Mouse (Mus musculus): ENCODE measurements around the gene B3galt6. TPM values are rescaled to one million over a fixed set of nuclear protein-coding genes. Genes with fewer than 3 reads are reported as not detected.
A peak's percentile ranks its signal among the peaks of the same experiment; 100 is the strongest.

The B3galt6 gene
- polyA plus RNA-seq, 1 experiment from 2014 or later: 14.0 TPM

- no peak overlapping the region for H3K27ac ChIP-seq
- no peaks in the 10 kb centered on the region for H3K9me3 ChIP-seq
- no peak overlapping the region for H3K4me3 ChIP-seq
- H3K36me3 ChIP-seq (replicated peaks): no peaks in the 10 kb centered on the region
- WGBS: 84% methylated on average over 12 of the region's 12 CpGs
- H3K4me1 ChIP-seq: peaks cover 7% of the 10 kb centered on the region; the same call in 1 of the 2 replicates
- H3K27me3 ChIP-seq (ENCODE audit: poor library complexity, severe bottlenecking): no peaks in the 10 kb centered on the region
- DNase-seq (ENCODE audit: extremely low spot score, low spot score): no peak
These were observed 10.9 kb downstream of the B3galt6 start for GRCm38 (mm10) chr4:155981436-155982082.

DNA sequence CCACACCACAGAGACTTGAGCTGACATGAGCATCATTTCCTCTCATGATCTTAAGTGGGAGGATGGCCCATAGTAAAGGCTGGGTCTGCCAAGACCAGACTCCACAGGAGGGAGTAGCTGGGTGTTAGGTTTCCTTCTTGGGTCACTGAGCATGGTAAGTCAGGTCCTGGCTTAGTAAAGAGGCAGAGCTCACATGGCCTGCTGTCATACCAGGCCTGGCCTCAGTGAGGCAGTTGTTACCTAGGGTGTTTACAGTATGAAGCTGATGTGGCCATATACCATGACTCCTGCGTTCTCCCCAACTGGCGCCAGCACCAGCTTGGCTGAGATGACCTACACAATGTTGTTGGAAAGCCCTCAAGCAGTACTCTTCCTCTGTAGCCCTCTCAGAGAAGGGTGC lies 19.2 kb downstream of the B3galt6 start:
- 85% methylated on average over 2 of the region's 2 CpGs for WGBS
- Histone ChIP-seq H3K36me3 (replicated peaks) (no peaks in the 10 kb centered on the region), H3K9me3 (no peaks in the 10 kb centered on the region), H3K4me1 (peaks cover 11% of the 10 kb centered on the region), H3K27me3 (ENCODE audit: poor library complexity, severe bottlenecking) (no peaks in the 10 kb centered on the region), H3K4me3 (no peak overlapping the region), H3K27ac (no peak overlapping the region)
- DNase-seq (ENCODE audit: extremely low spot score, low spot score): no peak

GRCm38 (mm10) chr4:155972651-155973050 lies 19.8 kb downstream of the B3galt6 start:
- H3K27me3 ChIP-seq (ENCODE audit: poor library complexity, severe bottlenecking): no peaks in the 10 kb centered on the region
- 47% methylated on average over 6 of the region's 6 CpGs for WGBS
- H3K27ac ChIP-seq: no peak overlapping the region

DNA sequence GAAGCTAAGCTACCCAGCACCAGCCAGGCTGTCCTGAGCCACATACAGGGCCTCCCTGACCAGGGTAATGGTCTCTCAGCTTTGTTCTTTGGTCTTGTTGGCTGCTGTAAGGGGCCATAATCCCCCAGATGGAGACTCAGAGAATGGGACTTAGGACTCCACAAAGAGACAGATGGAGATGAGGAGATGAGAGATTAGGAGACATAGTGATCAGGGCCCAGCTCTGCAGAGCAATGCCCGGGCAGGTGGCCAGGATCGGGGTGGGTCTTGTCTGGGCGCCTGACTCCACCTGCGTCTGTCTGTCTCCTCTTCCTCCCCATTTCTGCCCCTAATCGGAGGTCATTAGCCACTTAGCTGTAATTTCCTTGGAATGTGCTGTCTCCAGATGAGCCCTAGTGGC lies 22.2 kb downstream of the B3galt6 start:
- Histone ChIP-seq H3K27ac (no peak overlapping the region), H3K36me3 (replicated peaks) (peaks cover 15% of the 10 kb centered on the region), H3K27me3 (ENCODE audit: poor library complexity, severe bottlenecking) (no peaks in the 10 kb centered on the region), H3K4me1 (peaks cover 11% of the 10 kb centered on the region), H3K9me3 (no peaks in the 10 kb centered on the region), H3K4me3 (no peak overlapping the region)
- WGBS: 84% methylated on average over 5 of the region's 5 CpGs
- DNase-seq (ENCODE audit: extremely low spot score, low spot score): no peak

More at GRCm38 (mm10) chr4:155972651-155973050, 19.8 kb downstream of the B3galt6 start:
- Histone ChIP-seq H3K4me1 (peaks cover 11% of the 10 kb centered on the region), H3K4me3 (no peak overlapping the region), H3K9me3 (no peaks in the 10 kb centered on the region), H3K36me3 (replicated peaks) (no peaks in the 10 kb centered on the region)
- no peak for DNase-seq (ENCODE audit: extremely low spot score, low spot score)

- no peaks in the 10 kb centered on the region for H3K9me3 ChIP-seq
- peaks cover 11% of the 10 kb centered on the region for H3K4me1 ChIP-seq
- no peak overlapping the region for H3K27ac ChIP-seq
- H3K27me3 ChIP-seq (ENCODE audit: poor library complexity, severe bottlenecking): no peaks in the 10 kb centered on the region
- H3K36me3 ChIP-seq (replicated peaks): peaks cover 24% of the 10 kb centered on the region
- DNase-seq (ENCODE audit: extremely low spot score, low spot score): no peak
- WGBS: 90% methylated on average over 13 of the region's 13 CpGs
- no peak overlapping the region for H3K4me3 ChIP-seq
These were observed 23.3 kb downstream of the B3galt6 start for GRCm38 (mm10) chr4:155969043-155969653.

GRCm38 (mm10) chr4:155964396-155964795 lies 28.1 kb downstream of the B3galt6 start:
- Histone ChIP-seq H3K36me3 (replicated peaks) (peaks cover 37% of the 10 kb centered on the region), H3K27me3 (ENCODE audit: poor library complexity, severe bottlenecking) (no peaks in the 10 kb centered on the region), H3K4me3 (no peak overlapping the region), H3K27ac (no peak overlapping the region), H3K4me1 (peaks cover 24% of the 10 kb centered on the region), H3K9me3 (no peaks in the 10 kb centered on the region)
- WGBS: 90% methylated on average over 11 of the region's 11 CpGs
- no peak for DNase-seq (ENCODE audit: extremely low spot score, low spot score)

- whole genome bisulfite sequencing: 48% methylated on average over 7 of the region's 7 CpGs
- peak overlapping the region; percentile 66 for H3K4me3 ChIP-seq
- no peaks in the 10 kb centered on the region for H3K27me3 ChIP-seq (ENCODE audit: poor library complexity, severe bottlenecking)
- no peak for DNase-seq (ENCODE audit: extremely low spot score, low spot score)
- H3K36me3 ChIP-seq (replicated peaks): peaks cover 48% of the 10 kb centered on the region
- no peaks in the 10 kb centered on the region for H3K9me3 ChIP-seq
- H3K27ac ChIP-seq: peak overlapping the region; percentile 84; the same call in 1 of the 2 replicates
- H3K4me1 ChIP-seq: peaks cover 24% of the 10 kb centered on the region
These were observed 29.3 kb downstream of the B3galt6 start for GRCm38 (mm10) chr4:155963106-155963505.

DNA sequence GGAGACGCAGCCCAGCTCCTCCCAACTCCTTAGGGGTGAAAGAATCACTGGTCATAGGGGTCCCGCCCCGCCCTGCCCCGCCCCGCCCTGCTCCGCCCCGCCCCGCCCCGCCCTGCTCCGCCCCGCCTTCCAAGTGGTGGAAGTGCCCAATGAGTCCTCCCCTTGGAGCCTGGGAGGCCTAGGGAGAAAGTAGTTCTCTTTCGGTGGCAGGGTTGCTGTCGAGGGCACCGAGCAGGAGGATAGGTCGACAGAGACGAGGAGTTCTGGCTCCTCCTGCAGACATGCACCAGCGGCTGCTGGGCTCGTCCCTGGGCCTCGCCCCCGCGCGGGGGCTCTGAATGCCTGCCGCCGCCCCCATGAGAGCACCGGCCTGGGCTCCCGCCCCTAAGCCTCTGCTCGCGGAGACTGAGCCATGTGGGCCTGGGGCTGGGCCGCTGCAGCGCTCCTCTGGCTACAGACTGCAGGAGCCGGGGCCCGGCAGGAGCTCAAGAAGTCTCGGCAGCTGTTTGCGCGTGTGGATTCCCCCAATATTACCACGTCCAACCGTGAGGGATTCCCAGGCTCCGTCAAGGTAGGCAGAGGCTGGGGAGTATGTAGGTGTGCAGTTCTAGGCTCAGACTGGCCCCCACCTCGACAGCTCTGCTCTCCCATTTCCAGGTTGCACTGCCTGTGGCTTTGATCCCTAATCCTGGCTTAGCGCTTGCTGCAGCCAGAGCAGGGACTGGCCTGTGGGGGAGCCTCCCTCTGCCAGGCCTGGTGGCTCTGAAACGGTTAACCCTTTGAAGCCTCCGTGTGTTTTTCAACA lies 30.1 kb downstream of the B3galt6 start, which contains the start of gene C1qtnf12:
C1qtnf12 (plus strand) TSS at position 152 of the 805 bp plus-strand sequence.
- Histone ChIP-seq H3K27ac (peak within 1 kb of the TSS; percentile 84), H3K36me3 (replicated peaks) (peaks cover 55% of the 10 kb centered on the region), H3K4me1 (peaks cover 24% of the 10 kb centered on the region), H3K9me3 (no peaks in the 10 kb centered on the region), H3K4me3 (peak within 1 kb of the TSS; percentile 66), H3K27me3 (ENCODE audit: poor library complexity, severe bottlenecking) (no peaks in the 10 kb centered on the region)
- peak; percentile 68 for DNase-seq (ENCODE audit: extremely low spot score, low spot score)
- WGBS: under 1% methylated on average over 42 of the region's 42 CpGs

DNA sequence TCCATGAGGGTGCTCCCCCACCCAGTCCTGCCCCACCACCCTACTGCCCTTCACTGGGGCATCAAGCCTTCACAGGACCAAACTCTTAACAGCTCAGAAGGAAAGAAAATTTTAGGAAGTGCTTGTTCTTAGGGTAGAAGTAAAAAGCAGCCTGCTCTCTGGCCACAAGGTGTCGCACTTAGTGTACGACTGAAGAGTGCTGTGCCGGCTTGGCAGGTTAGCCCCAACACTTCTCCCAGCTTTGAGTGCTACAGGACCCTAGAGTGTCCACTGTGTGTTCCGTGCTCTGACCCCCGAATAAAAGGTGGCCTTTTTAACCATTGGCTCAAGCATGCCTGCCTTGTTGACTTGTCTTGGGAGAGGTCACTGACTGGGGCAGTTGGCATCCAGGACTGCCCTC lies 33.2 kb downstream of the B3galt6 start:
- H3K4me1 ChIP-seq: peaks cover 24% of the 10 kb centered on the region

GRCm38 (mm10) chr4:155955491-155955890 lies 37.0 kb downstream of the B3galt6 start:
- no peaks in the 10 kb centered on the region for H3K27me3 ChIP-seq (ENCODE audit: poor library complexity, severe bottlenecking)
- H3K9me3 ChIP-seq: no peaks in the 10 kb centered on the region
- H3K4me1 ChIP-seq: no peaks in the 10 kb centered on the region
- no peak overlapping the region for H3K27ac ChIP-seq
- no peak for DNase-seq (ENCODE audit: extremely low spot score, low spot score)
- H3K36me3 ChIP-seq (replicated peaks): peaks cover 88% of the 10 kb centered on the region
- 94% methylated on average over 6 of the region's 6 CpGs for WGBS
- H3K4me3 ChIP-seq: no peak overlapping the region

More for the DNA sequence above, 33.2 kb downstream of the B3galt6 start:
- Histone ChIP-seq H3K4me3 (no peak overlapping the region), H3K36me3 (replicated peaks) (peaks cover 62% of the 10 kb centered on the region), H3K27me3 (ENCODE audit: poor library complexity, severe bottlenecking) (no peaks in the 10 kb centered on the region), H3K9me3 (no peaks in the 10 kb centered on the region), H3K27ac (no peak overlapping the region)
- WGBS: 12% methylated on average over 5 of the region's 5 CpGs
- peak; percentile 74 for DNase-seq (ENCODE audit: extremely low spot score, low spot score)

GRCm38 (mm10) chr4:155947094-155947493 lies 45.4 kb downstream of the B3galt6 start:
- DNase-seq (ENCODE audit: extremely low spot score, low spot score): no peak
- H3K36me3 ChIP-seq (replicated peaks): peaks cover 64% of the 10 kb centered on the region
- H3K4me3 ChIP-seq: no peak overlapping the region
- no peaks in the 10 kb centered on the region for H3K9me3 ChIP-seq
- H3K4me1 ChIP-seq: peaks cover 22% of the 10 kb centered on the region
- H3K27ac ChIP-seq: no peak overlapping the region
- no peaks in the 10 kb centered on the region for H3K27me3 ChIP-seq (ENCODE audit: poor library complexity, severe bottlenecking)

DNA sequence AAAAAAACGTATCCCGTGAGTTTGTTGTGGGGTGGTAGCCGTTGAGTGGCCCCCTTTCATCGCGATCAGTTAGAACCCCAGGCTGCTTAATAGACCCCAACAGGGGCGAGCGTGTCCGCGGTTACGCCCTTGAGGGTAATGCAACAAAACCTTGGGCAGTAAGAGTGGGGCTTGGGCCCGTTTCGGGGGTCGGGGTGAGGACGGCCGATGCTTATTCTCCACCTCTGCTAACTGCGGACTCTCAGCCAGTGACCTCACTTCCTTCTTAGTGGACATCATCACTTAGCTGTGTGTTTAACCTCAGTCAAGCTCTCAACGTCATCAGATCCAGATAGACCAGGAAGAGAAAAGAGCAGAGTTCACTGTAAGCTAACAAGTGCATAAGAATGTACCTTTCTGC lies 48.2 kb downstream of the B3galt6 start:
- H3K9me3 ChIP-seq: no peaks in the 10 kb centered on the region
- peak overlapping the region; percentile 88 for H3K4me3 ChIP-seq
- H3K4me1 ChIP-seq: peaks cover 22% of the 10 kb centered on the region
- under 1% methylated on average over 17 of the region's 17 CpGs for WGBS
- peaks cover 36% of the 10 kb centered on the region for H3K36me3 ChIP-seq (replicated peaks)
- no peaks in the 10 kb centered on the region for H3K27me3 ChIP-seq (ENCODE audit: poor library complexity, severe bottlenecking)
- DNase-seq (ENCODE audit: extremely low spot score, low spot score): no peak
- peak overlapping the region; percentile 93 for H3K27ac ChIP-seq

Measured in forebrain, embryonic 10.5 days (tissue).